Mouse (Mus musculus) monocyte, adult 59 days (primary cell): ENCODE results near the gene Fes. TPM values are rescaled to one million over a fixed set of nuclear protein-coding genes. Genes with fewer than 3 reads are reported as not detected.

Experiments
- total RNA-seq, 2 experiments: library from RNA; stranded (reverse); gene quantifications; one replicate each; pipeline ENCODE4 v1.2.4; 2023

Fes gene
- 100 to 1,000 TPM; 460 to 463 TPM for total RNA-seq

GRCm38 (mm10) chr7:80387633-80388543 is at the start of gene Fes:
Gene Fes (minus strand): TSS chr7:80387946.

GRCm38 (mm10) chr7:80405188-80405695 is 17.5 kb upstream of the Fes start, which contains the start of gene Furin:
Gene Furin (minus strand): TSS chr7:80405436.

GRCm38 (mm10) chr7:80371041-80371751 is 16.6 kb downstream of the Fes start, which contains the start of gene Man2a2:
Gene Man2a2 (minus strand): TSS chr7:80371375.

GRCm38 (mm10) chr7:80342858-80343257 is 44.9 kb downstream of the Fes start, which contains the start of gene Hddc3:
Gene Hddc3 (plus strand): TSS chr7:80343104.

DNA sequence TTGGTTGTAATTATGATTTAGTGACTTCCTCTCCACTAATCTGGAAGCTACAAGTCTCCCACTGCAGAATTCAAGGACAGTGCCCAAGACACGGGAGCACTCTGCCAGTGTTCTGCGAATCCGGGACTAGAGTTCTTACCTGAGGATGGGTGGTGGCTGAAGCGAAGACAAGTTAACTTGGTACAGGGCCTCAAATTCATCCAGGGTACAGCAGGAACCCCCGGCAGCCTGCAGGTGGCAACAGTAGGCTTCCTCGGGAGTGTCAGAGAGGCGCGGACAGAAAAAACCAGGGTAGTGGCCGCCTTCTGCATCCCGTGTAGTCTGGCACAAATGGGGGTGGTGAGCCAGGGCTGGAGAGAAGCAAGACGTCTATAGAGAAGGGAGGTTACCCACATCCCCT is 47.0 kb downstream of the Fes start, which contains the start of gene Unc45a:
Gene Unc45a, minus strand, starts transcription at position 213 of the 400 bp plus-strand sequence.

Other genes starting within 250 kb of the Fes start
- 10 to 100 TPM; 45.6 to 47.6 TPM for gene Sema4b, start 201.1 kb downstream of the Fes start, total RNA-seq
- gene Cib1, start 155.1 kb downstream of the Fes start, total RNA-seq, result 100 to 1,000 TPM in 1 of 2 experiments, 10 to 100 TPM in 1; 99.5 to 121 TPM
- gene Gdpgp1, start 155.1 kb downstream of the Fes start, total RNA-seq, result 1 to 10 TPM; 3.2 to 3.3 TPM
- under 1 TPM in 1 of 2 experiments, not detected in 1; 0.31 TPM for gene Ttll13, start 141.6 kb downstream of the Fes start, total RNA-seq
- gene Ngrn, start 126.7 kb downstream of the Fes start, total RNA-seq, result 10 to 100 TPM; 12.7 to 16.3 TPM
- gene Vps33b, start 118.3 kb downstream of the Fes start, total RNA-seq, result 10 to 100 TPM; 16.9 to 19.1 TPM
- 1 to 10 TPM; 2.8 to 5.4 TPM for gene Prc1, start 93.5 kb downstream of the Fes start, total RNA-seq
- gene Rccd1, start 63.5 kb downstream of the Fes start, total RNA-seq, result 1 to 10 TPM; 5.6 to 7.4 TPM
- gene Unc45a, start 46.9 kb downstream of the Fes start, total RNA-seq, result 10 to 100 TPM; 49.7 to 51.2 TPM
- gene Hddc3, start 44.8 kb downstream of the Fes start, total RNA-seq, result 1 to 10 TPM; 6.3 to 8.1 TPM
- 10 to 100 TPM; 58.5 to 59.3 TPM for gene Man2a2, start 16.6 kb downstream of the Fes start, total RNA-seq
- 100 to 1,000 TPM; 207 to 214 TPM for gene Furin, start 17.5 kb upstream of the Fes start, total RNA-seq
- gene Blm, start 147.2 kb upstream of the Fes start, total RNA-seq, result 1 to 10 TPM; 4.5 to 8.8 TPM